Mouse (Mus musculus) embryonic fibroblast, embryonic 13.5 days (primary cell): Measurements from ENCODE around the gene Sptbn4. TPM values are rescaled to one million over a fixed set of nuclear protein-coding genes. Genes with fewer than 3 reads are reported as not detected.
A peak's percentile ranks its signal among the peaks of the same experiment; 100 is the strongest.

ENCODE experiments used
- H3K27ac ChIP-seq: 2 replicates; pipeline ENCODE4 v1.5.1; 2012; ENCODE audit warnings: low read length, control low read depth, inconsistent platforms; ENCODE audit not compliant: insufficient read depth
- H3K4me1 ChIP-seq: 2 replicates; pipeline ENCODE4 v1.6.1; 2011; ENCODE audit warnings: low read length; ENCODE audit not compliant: control insufficient read depth, insufficient read depth
- H3K4me3 ChIP-seq: 2 replicates; pipeline ENCODE4 v1.5.1; 2011; ENCODE audit warnings: mild to moderate bottlenecking, control low read depth, low read length; ENCODE audit not compliant: insufficient read depth
- CTCF ChIP-seq: IDR thresholded peaks from 2 replicates; pipeline ENCODE4 v1.5.1; 2011; ENCODE audit warnings: mild to moderate bottlenecking, control low read depth, low read length, moderate library complexity, borderline replicate concordance; ENCODE audit not compliant: insufficient read depth
- POLR2A ChIP-seq: IDR thresholded peaks from 2 replicates; pipeline ENCODE4 v1.6.1; 2011; ENCODE audit warnings: low read depth, mild to moderate bottlenecking, control low read depth, low read length, moderate library complexity
- polyA plus RNA-seq: library from polyadenylated mRNA; stranded (reverse); fragments of >200 nt; gene quantifications from 2 replicates; pipeline ENCODE4 v1.2.4, GENCODE M21; 2011; ENCODE audit warnings: low read depth; ENCODE audit not compliant: missing spikeins, insufficient read length

Gene Sptbn4
- polyA plus RNA-seq, 1 experiment = 0.51 TPM

DNA sequence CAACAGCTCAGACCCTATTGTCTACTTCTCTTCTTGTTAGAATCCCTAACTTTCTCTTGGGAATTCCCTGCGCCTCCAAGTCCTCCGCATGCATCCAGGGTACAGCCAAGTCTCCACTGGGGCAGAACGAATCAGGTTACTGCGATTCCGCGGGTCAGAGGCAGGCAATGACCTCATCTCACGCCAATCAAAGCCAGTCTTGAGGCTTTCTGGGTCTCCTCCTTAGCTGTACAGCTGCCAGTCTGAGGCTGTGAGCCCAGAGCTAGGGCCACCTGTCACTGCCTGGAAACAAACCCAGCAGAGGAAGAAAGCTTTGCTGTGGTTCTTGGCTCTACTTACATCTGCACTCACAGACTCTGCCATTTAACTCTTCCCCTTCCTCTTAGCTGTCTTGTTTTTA is 131.5 kb downstream of the Sptbn4 start:
- Histone ChIP-seq H3K27ac (no peak overlapping the region), H3K4me3 (no peak overlapping the region), H3K4me1 (no peaks in the 10 kb centered on the region)
- TF ChIP-seq CTCF (no peak), POLR2A (no peak)

GRCm38 (mm10) chr7:27314393-27314792 is 133.1 kb downstream of the Sptbn4 start:
- H3K4me1 ChIP-seq = no peaks in the 10 kb centered on the region
- H3K27ac ChIP-seq = no peak overlapping the region
- no peak overlapping the region for H3K4me3 ChIP-seq
- no peak for TF ChIP-seq CTCF
- TF ChIP-seq POLR2A = no peak

GRCm38 (mm10) chr7:27311651-27312284 is 135.7 kb downstream of the Sptbn4 start:
- TF ChIP-seq CTCF = no peak
- no peak for TF ChIP-seq POLR2A
- H3K4me1 ChIP-seq = no peaks in the 10 kb centered on the region
- no peak overlapping the region for H3K27ac ChIP-seq
- no peak overlapping the region for H3K4me3 ChIP-seq

DNA sequence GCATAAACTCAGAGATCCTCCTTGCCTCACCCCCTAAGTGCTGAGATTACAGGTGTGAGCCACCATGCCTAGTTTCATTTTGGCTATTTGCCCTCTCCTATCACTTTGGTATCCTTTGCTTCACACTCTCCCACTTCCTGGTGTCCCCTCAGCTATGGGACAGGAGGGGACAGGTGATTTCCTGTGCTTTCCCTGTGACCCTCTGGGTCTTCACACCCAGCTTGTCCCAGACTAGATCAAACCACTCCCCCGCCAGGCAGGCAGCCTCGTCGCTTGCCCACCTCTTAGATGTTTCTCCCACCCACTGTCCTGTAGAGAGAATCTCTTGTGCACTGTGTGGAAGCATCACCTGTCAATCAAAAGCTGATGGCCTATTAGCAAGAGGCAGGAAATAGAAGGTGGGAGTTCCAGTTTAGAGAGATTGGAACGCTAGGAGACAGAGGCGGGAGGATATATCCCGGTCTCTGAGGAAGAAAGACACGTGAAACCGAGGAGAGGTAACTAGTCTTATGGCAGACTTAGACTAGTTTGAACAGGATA is 136.4 kb downstream of the Sptbn4 start:
- H3K4me3 ChIP-seq = no peak overlapping the region
- no peaks in the 10 kb centered on the region for H3K4me1 ChIP-seq
- no peak for TF ChIP-seq POLR2A
- no peak for TF ChIP-seq CTCF
- no peak overlapping the region for H3K27ac ChIP-seq

- Histone ChIP-seq H3K4me3 (no peak overlapping the region), H3K4me1 (no peaks in the 10 kb centered on the region), H3K27ac (no peak overlapping the region)
- TF ChIP-seq POLR2A = no peak
Measured at GRCm38 (mm10) chr7:27310306-27310705, 137.2 kb downstream of the Sptbn4 start.

DNA sequence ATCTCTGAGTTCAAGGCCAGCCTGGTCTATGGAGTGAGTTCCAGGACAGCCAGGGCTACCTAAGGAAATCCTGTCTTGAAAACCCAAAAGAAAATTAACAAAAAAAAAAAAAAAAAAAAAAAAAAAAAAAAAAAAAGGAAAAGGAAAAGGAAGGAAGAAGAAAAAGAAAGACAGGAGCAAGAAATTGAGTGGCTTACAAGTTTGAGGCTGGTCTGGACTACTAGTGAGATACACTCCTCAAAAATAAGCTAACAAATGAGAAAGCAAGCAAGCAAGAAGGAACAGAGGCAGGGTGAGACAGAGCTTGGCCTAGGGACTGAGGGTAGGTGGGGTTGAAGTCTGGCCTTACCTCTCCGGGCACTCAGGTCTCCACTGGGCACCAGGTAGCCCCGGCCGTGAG is 137.7 kb downstream of the Sptbn4 start:
- Histone ChIP-seq H3K4me1 (no peaks in the 10 kb centered on the region), H3K27ac (no peak overlapping the region), H3K4me3 (no peak overlapping the region)
- TF ChIP-seq POLR2A = no peak

DNA sequence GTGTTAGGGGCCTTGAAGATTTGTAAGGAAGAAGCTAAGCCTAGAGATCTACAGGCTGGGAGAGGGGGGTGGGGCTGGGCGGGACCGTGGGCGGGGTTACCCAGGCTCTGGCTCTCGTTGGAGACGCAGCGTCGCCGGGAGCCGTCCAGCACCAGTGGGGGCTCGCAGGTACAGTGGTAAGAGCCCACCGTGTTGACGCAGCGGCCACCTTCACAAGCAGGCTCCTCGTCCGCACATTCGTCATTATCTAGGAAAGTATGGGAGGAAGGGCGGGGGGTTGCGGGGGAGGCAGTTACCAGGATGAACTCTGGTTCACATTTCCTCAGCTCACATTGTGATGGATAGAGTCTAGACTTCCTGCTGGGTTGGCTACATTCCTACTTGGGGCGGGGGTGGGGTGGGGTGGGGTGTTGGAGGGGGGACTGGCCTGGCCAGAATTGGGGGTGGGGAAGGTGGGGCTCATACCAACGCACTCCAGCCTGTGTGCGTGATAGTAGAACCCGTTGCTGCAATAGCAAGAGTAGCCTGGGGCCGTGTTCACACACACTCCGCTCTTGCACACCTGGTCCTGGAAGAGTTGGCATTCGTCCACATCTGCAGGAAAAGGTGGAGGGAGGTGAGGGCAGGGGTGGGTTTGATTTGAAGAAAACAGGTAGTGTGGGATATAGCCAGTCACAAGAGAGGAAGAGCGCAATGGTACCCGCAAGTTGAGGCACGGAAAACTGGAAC is 138.5 kb downstream of the Sptbn4 start:
- TF ChIP-seq POLR2A (no peak), CTCF (no peak)
- Histone ChIP-seq H3K27ac (no peak overlapping the region), H3K4me1 (no peaks in the 10 kb centered on the region), H3K4me3 (no peak overlapping the region)

DNA sequence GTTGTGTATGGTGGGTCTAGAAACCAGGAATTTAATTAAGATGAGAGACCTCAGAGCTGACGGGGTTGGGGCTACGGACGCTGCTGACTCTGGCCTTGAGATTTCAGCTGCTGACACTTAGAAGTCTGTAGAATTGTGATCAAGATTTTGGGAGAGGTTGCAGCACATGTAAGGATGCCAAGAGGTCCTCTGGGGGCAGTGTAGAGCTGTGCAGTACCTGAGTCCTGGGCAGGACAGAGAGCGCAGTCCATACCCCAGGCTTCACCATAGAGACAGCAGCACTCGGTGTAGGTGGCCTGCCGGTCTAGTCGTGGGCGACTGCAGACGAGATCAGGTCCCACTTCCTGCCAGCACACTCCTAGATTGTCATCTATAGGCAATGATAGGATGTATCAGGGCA is 139.9 kb downstream of the Sptbn4 start:
- no peak overlapping the region for H3K4me3 ChIP-seq
- no peak overlapping the region for H3K27ac ChIP-seq
- TF ChIP-seq POLR2A = no peak
- peak; percentile 19; the same call in 1 of the 2 replicates for TF ChIP-seq CTCF
- H3K4me1 ChIP-seq = no peaks in the 10 kb centered on the region

Other genes with a start within 250 kb of the Sptbn4 start
- 8.3 and 8.7 TPM in 2 replicates for gene Itpkc, start 219.0 kb downstream of the Sptbn4 start, polyA plus RNA-seq
- gene Coq8b, start 214.7 kb downstream of the Sptbn4 start, polyA plus RNA-seq = 19.4 and 21.6 TPM in 2 replicates
- 47.6 and 51.7 TPM in 2 replicates for gene Numbl, start 189.3 kb downstream of the Sptbn4 start, polyA plus RNA-seq
- gene Ltbp4, start 110.0 kb downstream of the Sptbn4 start, polyA plus RNA-seq = 46.5 and 50.6 TPM in 2 replicates
- 35.9 and 41.2 TPM in 2 replicates for gene Shkbp1, start 91.7 kb downstream of the Sptbn4 start, polyA plus RNA-seq
- gene Gm20479, start 90.3 kb downstream of the Sptbn4 start, polyA plus RNA-seq = 6.2 TPM in 1 of 2 replicates, not detected in the other
- gene Blvrb, start 292 bp upstream of the Sptbn4 start, polyA plus RNA-seq = 16.6 and 32.1 TPM in 2 replicates
- 12.9 and 14.1 TPM in 2 replicates for gene Sertad3, start 26.1 kb upstream of the Sptbn4 start, polyA plus RNA-seq
- gene Sertad1, start 39.2 kb upstream of the Sptbn4 start, polyA plus RNA-seq = 23.7 and 28.5 TPM in 2 replicates
- gene Prx, start 51.6 kb upstream of the Sptbn4 start, polyA plus RNA-seq = 5.4 and 5.6 TPM in 2 replicates
- 1.1 and 1.5 TPM in 2 replicates for gene Hipk4, start 75.6 kb upstream of the Sptbn4 start, polyA plus RNA-seq
- 195 and 211 TPM in 2 replicates for gene Pld3, start 105.5 kb upstream of the Sptbn4 start, polyA plus RNA-seq
- gene 2310022A10Rik, start 105.5 kb upstream of the Sptbn4 start, polyA plus RNA-seq = 12.6 and 14.0 TPM in 2 replicates
- gene Akt2, start 143.9 kb upstream of the Sptbn4 start, polyA plus RNA-seq = 84.5 and 98.2 TPM in 2 replicates
- gene Ttc9b, start 206.2 kb upstream of the Sptbn4 start, polyA plus RNA-seq = not detected in 2 replicates
- 26.2 and 28.1 TPM in 2 replicates for gene Map3k10, start 226.9 kb upstream of the Sptbn4 start, polyA plus RNA-seq
- 1.7 and 2.2 TPM in 2 replicates for gene Zfp607b, start 241.7 kb upstream of the Sptbn4 start, polyA plus RNA-seq